Mouse (Mus musculus) neural tube, embryonic 13.5 days (tissue): ENCODE results near the gene Olfr51. TPM values are rescaled to one million over a fixed set of nuclear protein-coding genes. Genes with fewer than 3 reads are reported as not detected.
"Not testable (repeated sequence)": the region's sequence is repeated elsewhere in the genome, so short reads cannot be mapped to it uniquely, and the experiment has no call there.

Experiments used
- ATAC-seq: fragments of 200-750 bp; cut with Nextera tagmentation; 2 replicates; pipeline ENCODE4 v1.8.0; 2017; ENCODE audit warnings: low read depth, mild to moderate bottlenecking, moderate TSS enrichment, moderate library complexity
- H3K27ac ChIP-seq: fragments of 300-500 bp; sonication (generic); replicated peaks from 2 replicates; pipeline ENCODE4 v1.5.1; 2015; ENCODE audit warnings: moderate library complexity, mild to moderate bottlenecking, inconsistent platforms
- H3K27me3 ChIP-seq: fragments of 300-500 bp; sonication (generic); 2 replicates; pipeline ENCODE4 v1.6.1; 2015; ENCODE audit warnings: mild to moderate bottlenecking, inconsistent platforms
- H3K36me3 ChIP-seq: fragments of 300-500 bp; sonication (generic); 2 replicates; pipeline ENCODE4 v1.6.1; 2015; ENCODE audit warnings: mild to moderate bottlenecking, inconsistent platforms
- H3K4me1 ChIP-seq: fragments of 300-500 bp; sonication (generic); replicated peaks from 2 replicates; pipeline ENCODE4 v1.6.1; 2015; ENCODE audit warnings: inconsistent platforms
- H3K4me2 ChIP-seq: fragments of 300-500 bp; sonication (generic); 2 replicates; pipeline ENCODE4 v1.6.1; 2015; ENCODE audit warnings: inconsistent platforms, mild to moderate bottlenecking, moderate library complexity
- H3K4me3 ChIP-seq: fragments of 300-500 bp; sonication (generic); 2 replicates; pipeline ENCODE4 v1.5.1; 2015; ENCODE audit warnings: mild to moderate bottlenecking, inconsistent platforms
- H3K9ac ChIP-seq: fragments of 300-500 bp; sonication (generic); 2 replicates; pipeline ENCODE4 v1.6.1; 2015; ENCODE audit warnings: moderate library complexity, mild to moderate bottlenecking, inconsistent platforms
- H3K9me3 ChIP-seq: fragments of 300-500 bp; sonication (generic); 2 replicates; pipeline ENCODE4 v1.6.1; 2016; ENCODE audit warnings: inconsistent platforms
- WGBS: fragments of 180-500 bp; shearing (Covaris S2); methylation state at CpG from one replicate; pipeline ENCODE4 v1.1.7; 2015; 5-methylcytosine and 5-hydroxymethylcytosine counted together
- polyA plus RNA-seq: library from polyadenylated mRNA; unstranded; fragments of >200 nt; fragmentation: Nextera tagmentation; extraction: Ambion mirVana; gene quantifications from 2 replicates; pipeline ENCODE4 v1.2.1, GENCODE M21; 2015

Olfr51 gene
- polyA plus RNA-seq, 1 experiment from 2014 or later: not detected

GRCm38 (mm10) chr11:51034141-51034540 is 30.7 kb downstream of the Olfr51 start:
- H3K9ac ChIP-seq, H3K27me3 ChIP-seq, H3K36me3 ChIP-seq, H3K9me3 ChIP-seq, ATAC-seq, H3K27ac ChIP-seq, H3K4me1 ChIP-seq, H3K4me3 ChIP-seq, H3K4me2 ChIP-seq: not testable (repeated sequence)

- Histone ChIP-seq H3K4me1 (no peaks in the 10 kb centered on the region), H3K4me2 (no peak overlapping the region), H3K9ac (no peak overlapping the region), H3K4me3 (no peak overlapping the region), H3K27me3 (no peaks in the 10 kb centered on the region), H3K27ac (no peak overlapping the region), H3K9me3 (no peaks in the 10 kb centered on the region), H3K36me3 (no peaks in the 10 kb centered on the region)
- no peak for ATAC-seq
- WGBS: 88% methylated on average over 2 of the region's 2 CpGs
These were observed 32.6 kb downstream of the Olfr51 start for GRCm38 (mm10) chr11:51035951-51036350.

- WGBS: 65% methylated on average over 3 of the region's 3 CpGs
- not testable (repeated sequence) for H3K36me3 ChIP-seq, H3K4me1 ChIP-seq, H3K27me3 ChIP-seq, H3K9me3 ChIP-seq, H3K9ac ChIP-seq, H3K4me3 ChIP-seq, ATAC-seq, H3K27ac ChIP-seq, H3K4me2 ChIP-seq
These were observed 41.4 kb downstream of the Olfr51 start for GRCm38 (mm10) chr11:51044776-51045175.

GRCm38 (mm10) chr11:51047809-51048208 is 44.4 kb downstream of the Olfr51 start, which contains the start of gene Olfr1375:
Gene Olfr1375 (plus strand): TSS chr11:51048109.
- H3K27ac ChIP-seq, H3K4me2 ChIP-seq, H3K4me3 ChIP-seq, H3K4me1 ChIP-seq, ATAC-seq, H3K36me3 ChIP-seq, H3K9me3 ChIP-seq, H3K27me3 ChIP-seq, H3K9ac ChIP-seq: not testable (repeated sequence)
- 84% methylated on average over 3 of the region's 3 CpGs for WGBS

- Histone ChIP-seq H3K27ac (no peak overlapping the region), H3K4me2 (no peak overlapping the region), H3K9me3 (no peaks in the 10 kb centered on the region), H3K4me1 (no peaks in the 10 kb centered on the region), H3K36me3 (no peaks in the 10 kb centered on the region), H3K4me3 (no peak overlapping the region), H3K27me3 (no peaks in the 10 kb centered on the region), H3K9ac (no peak overlapping the region)
- ATAC-seq: no peak
- 76% methylated on average over 2 of the region's 2 CpGs for WGBS
These were observed 48.3 kb downstream of the Olfr51 start for GRCm38 (mm10) chr11:51051678-51052077.

GRCm38 (mm10) chr11:51053230-51053629 is 49.8 kb downstream of the Olfr51 start:
- Histone ChIP-seq H3K9ac (no peak overlapping the region), H3K4me2 (no peak overlapping the region), H3K36me3 (no peaks in the 10 kb centered on the region), H3K9me3 (no peaks in the 10 kb centered on the region), H3K4me3 (no peak overlapping the region), H3K4me1 (no peaks in the 10 kb centered on the region), H3K27me3 (no peaks in the 10 kb centered on the region), H3K27ac (no peak overlapping the region)
- no peak for ATAC-seq
- 50% methylated on average over 3 of the region's 3 CpGs for WGBS

GRCm38 (mm10) chr11:51059151-51059571 is 55.8 kb downstream of the Olfr51 start, which contains the start of gene Zfp354a:
Gene Zfp354a (plus strand): TSS chr11:51059257.
- Histone ChIP-seq H3K4me2 (peak within 1 kb of the TSS; percentile 92), H3K36me3 (peaks cover 28% of the 10 kb centered on the region), H3K9ac (peak within 1 kb of the TSS; percentile 87), H3K4me1 (peaks cover 18% of the 10 kb centered on the region), H3K27me3 (no peaks in the 10 kb centered on the region), H3K27ac (peak within 1 kb of the TSS; percentile 30; the same call in 1 of the 2 replicates), H3K9me3 (no peaks in the 10 kb centered on the region), H3K4me3 (peak within 1 kb of the TSS; percentile 61)
- peak; percentile 94 for ATAC-seq
- under 1% methylated on average over 32 of the region's 32 CpGs for WGBS

Other genes with a start within 250 kb of the Olfr51 start
- gene Zfp354c, start 175.9 kb upstream of the Olfr51 start, polyA plus RNA-seq: 53.0 and 55.6 TPM in 2 replicates
- 0.99 and 1.5 TPM in 2 replicates for gene Zfp879, start 162.0 kb upstream of the Olfr51 start, polyA plus RNA-seq
- not detected in 2 replicates for gene Grm6, start 152.9 kb upstream of the Olfr51 start, polyA plus RNA-seq
- gene Zfp454, start 115.9 kb upstream of the Olfr51 start, polyA plus RNA-seq: 11.7 and 14.1 TPM in 2 replicates
- 38.6 and 43.2 TPM in 2 replicates for gene Zfp2, start 87.4 kb upstream of the Olfr51 start, polyA plus RNA-seq
- 3.2 and 4.1 TPM in 2 replicates for gene Zfp354b, start 72.0 kb upstream of the Olfr51 start, polyA plus RNA-seq
- gene 4933414I15Rik, start 59.8 kb upstream of the Olfr51 start, polyA plus RNA-seq: not detected in 2 replicates
- gene Prop1, start 49.8 kb upstream of the Olfr51 start, polyA plus RNA-seq: not detected in 2 replicates
- gene Olfr1378, start 37.1 kb upstream of the Olfr51 start, polyA plus RNA-seq: not detected in 2 replicates
- gene Olfr1377, start 21.6 kb upstream of the Olfr51 start, polyA plus RNA-seq: not detected in 2 replicates
- gene Olfr54, start 10.6 kb downstream of the Olfr51 start, polyA plus RNA-seq: not detected in 2 replicates
- not detected in 2 replicates for gene Olfr1375, start 44.5 kb downstream of the Olfr51 start, polyA plus RNA-seq
- gene Zfp354a, start 55.7 kb downstream of the Olfr51 start, polyA plus RNA-seq: 10.8 and 11.2 TPM in 2 replicates
- gene Gm12569, start 216.9 kb downstream of the Olfr51 start, polyA plus RNA-seq: not detected in 2 replicates